Mouse (Mus musculus) neural tube, embryonic 11.5 days (tissue): Measurements from ENCODE around the gene Armh1. TPM values are rescaled to one million over a fixed set of nuclear protein-coding genes. Genes with fewer than 3 reads are reported as not detected.
"Not testable (repeated sequence)": the region's sequence is repeated elsewhere in the genome, so short reads cannot be mapped to it uniquely, and the experiment has no call there.

ENCODE experiments used
- ATAC-seq: fragments of 200-750 bp; cut with Nextera tagmentation; 2 replicates; pipeline ENCODE4 v1.8.0; 2017; ENCODE audit warnings: moderate number of reproducible peaks, mild to moderate bottlenecking, moderate TSS enrichment, moderate library complexity; ENCODE audit not compliant: insufficient read depth, low FRiP score, low TSS enrichment
- DNase-seq: peaks from one replicate; pipeline ENCODE4 v3.0.0-alpha.2; 2015; ENCODE audit warnings: low spot score
- H3K27ac ChIP-seq: fragments of 300-500 bp; sonication (generic); 2 replicates; pipeline ENCODE4 v1.5.1; 2014; ENCODE audit warnings: low read depth, mild to moderate bottlenecking, low read length
- H3K27me3 ChIP-seq: fragments of 300-500 bp; sonication (generic); 2 replicates; pipeline ENCODE4 v1.6.1; 2014; ENCODE audit warnings: mild to moderate bottlenecking, low read length, mixed read lengths; ENCODE audit not compliant: control insufficient read depth, insufficient read depth
- H3K36me3 ChIP-seq: fragments of 300-500 bp; sonication (generic); 2 replicates; pipeline ENCODE4 v1.6.1; 2014; ENCODE audit warnings: mild to moderate bottlenecking, low read length, moderate library complexity, mixed read lengths; ENCODE audit not compliant: control insufficient read depth, insufficient read depth
- H3K4me1 ChIP-seq: fragments of 300-500 bp; sonication (generic); 2 replicates; pipeline ENCODE4 v1.6.1; 2014; ENCODE audit warnings: low read length, mixed read lengths; ENCODE audit not compliant: control insufficient read depth, insufficient read depth
- H3K4me2 ChIP-seq: fragments of 300-500 bp; sonication (generic); 2 replicates; pipeline ENCODE4 v1.6.1; 2014; ENCODE audit warnings: low read depth, mild to moderate bottlenecking, moderate library complexity
- H3K4me3 ChIP-seq: fragments of 300-500 bp; sonication (generic); 2 replicates; pipeline ENCODE4 v1.5.1; 2014; ENCODE audit warnings: low read depth, low read length
- H3K9ac ChIP-seq: fragments of 300-500 bp; sonication (generic); 2 replicates; pipeline ENCODE4 v1.6.1; 2014; ENCODE audit warnings: mild to moderate bottlenecking, low read length
- H3K9me3 ChIP-seq: fragments of 300-500 bp; sonication (generic); 2 replicates; pipeline ENCODE4 v1.6.1; 2016; ENCODE audit warnings: low read length; ENCODE audit not compliant: control insufficient read depth
- WGBS: fragments of 180-500 bp; shearing (Covaris S2); extraction: QIAGEN DNeasy Blood & Tissue Kit; methylation state at CpG from one replicate; pipeline ENCODE4 v1.1.7; 2014; 5-methylcytosine and 5-hydroxymethylcytosine counted together
- polyA plus RNA-seq: library from polyadenylated mRNA; unstranded; fragments of >200 nt; fragmentation: Nextera tagmentation; extraction: Ambion mirVana; gene quantifications from 2 replicates; pipeline ENCODE4 v1.2.1, GENCODE M21; 2014

The Armh1 gene
- polyA plus RNA-seq, 1 experiment from 2014 or later: not detected

DNA sequence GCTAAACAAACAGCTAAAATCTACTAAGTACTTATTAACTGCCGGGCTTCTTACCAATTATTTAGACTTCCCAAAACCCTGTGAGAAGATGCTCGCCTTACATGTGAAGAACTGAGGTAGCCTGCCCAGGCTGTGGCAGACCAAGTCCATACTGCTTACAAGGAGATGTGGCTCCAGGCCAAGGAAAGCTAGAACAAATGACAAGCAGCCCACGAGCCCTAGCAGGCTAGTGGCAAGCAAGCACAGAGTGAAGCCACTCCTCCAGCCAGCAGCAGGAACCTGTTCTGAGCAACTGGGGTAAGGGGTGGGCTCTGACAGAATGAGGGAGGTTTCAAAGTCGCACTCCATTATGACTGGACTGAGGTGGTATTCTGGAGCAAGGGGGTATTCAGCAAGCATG lies 22.8 kb upstream of the Armh1 start:
- ATAC-seq (no peak), DNase-seq (no peak)
- H3K27me3 ChIP-seq: no peaks in the 10 kb centered on the region
- H3K36me3 ChIP-seq: peaks cover 30% of the 10 kb centered on the region
- WGBS: 95% methylated on average over 4 of the region's 4 CpGs
- no peak overlapping the region for H3K4me3 ChIP-seq
- H3K27ac ChIP-seq: no peak overlapping the region
- H3K4me2 ChIP-seq: no peak overlapping the region
- no peak overlapping the region for H3K9ac ChIP-seq
- H3K9me3 ChIP-seq: peaks cover 2% of the 10 kb centered on the region; the same call in 1 of the 2 replicates
- H3K4me1 ChIP-seq: peaks cover 24% of the 10 kb centered on the region

DNA sequence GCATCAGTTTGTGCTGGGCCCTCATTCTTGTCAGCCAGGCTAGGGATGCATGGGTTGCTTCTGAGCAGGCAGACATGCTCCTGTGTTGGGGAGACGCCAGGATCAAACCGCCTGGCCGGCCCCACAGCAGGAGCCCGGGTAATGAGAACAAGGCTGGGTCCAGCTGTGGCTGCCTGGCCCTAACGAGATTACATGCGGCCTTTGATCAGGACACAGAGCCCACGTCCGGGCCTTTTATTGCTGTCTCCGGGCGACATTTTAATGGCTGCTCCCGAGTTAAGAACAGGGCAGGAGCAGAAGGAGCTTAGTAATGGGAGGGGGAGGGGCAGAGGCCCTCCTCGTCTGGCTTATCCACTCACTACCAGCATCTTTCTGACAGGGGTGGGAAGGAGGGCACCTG lies 20.5 kb upstream of the Armh1 start:
- Histone ChIP-seq H3K36me3 (peaks cover 25% of the 10 kb centered on the region), H3K4me1 (peaks cover 16% of the 10 kb centered on the region), H3K27me3 (no peaks in the 10 kb centered on the region), H3K9me3 (peaks cover 2% of the 10 kb centered on the region; the same call in 1 of the 2 replicates), H3K9ac (no peak overlapping the region; the same call in 1 of the 2 replicates), H3K4me3 (no peak overlapping the region), H3K27ac (peak overlapping the region; percentile 76), H3K4me2 (no peak overlapping the region)
- ATAC-seq (peak; percentile 59), DNase-seq (peak; percentile 72)
- WGBS: 4% methylated on average over 12 of the region's 12 CpGs

DNA sequence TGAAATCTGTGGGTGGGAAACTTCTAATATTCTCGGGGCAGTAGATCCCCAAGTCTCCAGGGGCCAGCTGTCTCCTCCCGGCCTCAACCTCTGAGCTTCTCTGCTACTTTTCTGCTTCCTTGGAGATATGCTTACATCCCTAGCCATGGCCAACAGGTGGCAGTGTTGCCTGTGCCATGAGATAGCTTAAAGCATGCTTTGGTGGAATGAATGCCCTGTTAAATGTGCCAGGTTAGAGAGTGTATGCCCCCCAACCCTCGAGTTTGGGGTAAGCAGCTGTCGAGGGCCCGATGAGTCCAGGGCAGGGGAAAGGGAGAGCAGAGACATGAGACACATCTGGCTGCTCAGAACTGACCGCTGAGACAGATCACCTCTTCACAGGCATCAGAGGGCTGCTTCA lies 18.4 kb upstream of the Armh1 start:
- Histone ChIP-seq H3K4me1 (peaks cover 12% of the 10 kb centered on the region), H3K36me3 (peaks cover 14% of the 10 kb centered on the region), H3K27me3 (no peaks in the 10 kb centered on the region), H3K9me3 (peaks cover 2% of the 10 kb centered on the region; the same call in 1 of the 2 replicates), H3K4me3 (no peak overlapping the region), H3K27ac (no peak overlapping the region), H3K9ac (no peak overlapping the region), H3K4me2 (no peak overlapping the region)
- ATAC-seq: no peak
- 14% methylated on average over 6 of the region's 6 CpGs for WGBS
- peak; percentile 79 for DNase-seq

DNA sequence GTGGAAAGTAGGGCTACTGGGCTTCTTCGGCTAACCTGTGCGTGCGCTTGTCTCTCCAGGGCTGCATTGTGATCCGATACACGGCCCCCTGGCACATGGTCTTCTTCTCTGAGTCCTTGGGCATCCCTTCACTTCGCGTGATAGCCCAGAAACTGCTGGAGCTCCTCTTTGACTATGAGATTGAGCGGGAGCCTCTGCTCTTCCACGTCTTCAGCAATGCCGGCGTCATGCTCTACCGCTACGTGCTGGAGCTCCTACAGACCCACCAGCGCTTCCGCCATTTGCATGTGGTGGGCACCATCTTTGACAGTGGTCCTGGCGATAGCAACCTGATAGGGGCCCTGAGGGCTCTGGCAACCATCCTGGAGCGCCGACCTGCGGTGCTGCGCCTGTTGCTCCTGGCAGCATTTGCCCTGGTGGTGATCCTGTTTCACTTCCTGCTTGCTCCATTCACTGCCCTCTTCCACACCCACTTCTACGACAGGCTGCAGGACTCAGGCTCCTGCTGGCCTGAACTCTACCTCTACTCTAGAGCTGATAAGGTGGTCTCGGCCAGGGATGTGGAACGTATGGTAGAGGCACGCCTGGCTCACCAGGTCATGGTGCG lies 16.0 kb upstream of the Armh1 start:
- no peaks in the 10 kb centered on the region for H3K27me3 ChIP-seq
- H3K36me3 ChIP-seq: peaks cover 2% of the 10 kb centered on the region
- no peak overlapping the region for H3K4me3 ChIP-seq
- H3K9ac ChIP-seq: no peak overlapping the region
- peaks cover 8% of the 10 kb centered on the region for H3K4me1 ChIP-seq
- H3K4me2 ChIP-seq: no peak overlapping the region
- ATAC-seq (no peak), DNase-seq (no peak)
- WGBS: 84% methylated on average over 25 of the region's 25 CpGs
- no peak overlapping the region for H3K27ac ChIP-seq
- no peaks in the 10 kb centered on the region for H3K9me3 ChIP-seq

DNA sequence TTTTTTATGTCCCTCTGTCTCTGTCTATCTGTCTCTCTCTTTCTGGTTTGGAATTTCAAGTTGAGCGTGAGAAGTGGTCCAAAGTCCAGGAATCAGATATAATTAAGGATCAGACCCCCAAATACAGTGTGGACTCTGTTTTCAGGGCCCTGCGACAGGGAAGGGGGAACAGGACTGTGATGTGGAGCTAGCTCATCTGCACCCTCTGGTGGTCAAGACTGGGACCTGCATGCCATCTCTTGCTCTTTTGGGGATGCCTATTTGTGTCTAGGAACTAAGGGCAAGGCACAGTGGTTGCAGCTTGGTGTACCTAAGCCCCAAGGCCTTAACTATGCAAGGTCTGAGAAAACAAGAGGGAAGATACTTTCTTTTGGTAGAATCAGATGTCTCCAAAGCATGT lies 15.4 kb upstream of the Armh1 start:
- no peak overlapping the region for H3K9ac ChIP-seq
- no peak overlapping the region for H3K4me3 ChIP-seq
- 0 out of 2 replicates have a peak, but pooled peaks have one; percentile 11 for ATAC-seq
- H3K4me1 ChIP-seq: peaks cover 1% of the 10 kb centered on the region
- no peaks in the 10 kb centered on the region for H3K36me3 ChIP-seq
- no peak overlapping the region for H3K4me2 ChIP-seq
- no peaks in the 10 kb centered on the region for H3K9me3 ChIP-seq
- H3K27me3 ChIP-seq: no peaks in the 10 kb centered on the region
- 2% methylated on average over 2 of the region's 2 CpGs for WGBS
- DNase-seq: peak; percentile 83
- no peak overlapping the region for H3K27ac ChIP-seq

DNA sequence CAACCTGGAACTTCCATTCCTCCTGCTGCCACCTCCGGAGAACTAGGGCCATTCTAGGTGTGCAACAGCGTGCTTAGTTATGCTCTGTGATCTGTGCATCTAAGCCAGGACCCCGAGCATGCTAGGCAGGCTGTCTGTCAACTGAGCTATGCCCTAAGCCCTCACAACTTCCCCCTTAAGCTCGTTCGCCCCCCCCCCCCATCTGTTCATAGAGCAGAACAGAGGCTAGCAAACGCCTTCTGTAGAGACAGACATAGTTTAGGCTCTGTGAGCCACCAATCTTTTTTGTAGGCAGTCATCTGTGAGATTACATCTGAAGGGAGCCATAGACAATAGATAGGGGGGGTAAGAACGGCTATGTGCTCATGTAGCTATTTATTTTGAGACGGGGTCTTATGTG lies 11.1 kb upstream of the Armh1 start:
- DNase-seq: no peak
- Histone ChIP-seq H3K4me3 (no peak overlapping the region), H3K4me1 (no peaks in the 10 kb centered on the region), H3K27ac (no peak overlapping the region), H3K9ac (no peak overlapping the region), H3K9me3 (no peaks in the 10 kb centered on the region), H3K27me3 (no peaks in the 10 kb centered on the region), H3K4me2 (no peak overlapping the region), H3K36me3 (no peaks in the 10 kb centered on the region)
- WGBS: 80% methylated on average over 8 of the region's 8 CpGs
- no peak for ATAC-seq

DNA sequence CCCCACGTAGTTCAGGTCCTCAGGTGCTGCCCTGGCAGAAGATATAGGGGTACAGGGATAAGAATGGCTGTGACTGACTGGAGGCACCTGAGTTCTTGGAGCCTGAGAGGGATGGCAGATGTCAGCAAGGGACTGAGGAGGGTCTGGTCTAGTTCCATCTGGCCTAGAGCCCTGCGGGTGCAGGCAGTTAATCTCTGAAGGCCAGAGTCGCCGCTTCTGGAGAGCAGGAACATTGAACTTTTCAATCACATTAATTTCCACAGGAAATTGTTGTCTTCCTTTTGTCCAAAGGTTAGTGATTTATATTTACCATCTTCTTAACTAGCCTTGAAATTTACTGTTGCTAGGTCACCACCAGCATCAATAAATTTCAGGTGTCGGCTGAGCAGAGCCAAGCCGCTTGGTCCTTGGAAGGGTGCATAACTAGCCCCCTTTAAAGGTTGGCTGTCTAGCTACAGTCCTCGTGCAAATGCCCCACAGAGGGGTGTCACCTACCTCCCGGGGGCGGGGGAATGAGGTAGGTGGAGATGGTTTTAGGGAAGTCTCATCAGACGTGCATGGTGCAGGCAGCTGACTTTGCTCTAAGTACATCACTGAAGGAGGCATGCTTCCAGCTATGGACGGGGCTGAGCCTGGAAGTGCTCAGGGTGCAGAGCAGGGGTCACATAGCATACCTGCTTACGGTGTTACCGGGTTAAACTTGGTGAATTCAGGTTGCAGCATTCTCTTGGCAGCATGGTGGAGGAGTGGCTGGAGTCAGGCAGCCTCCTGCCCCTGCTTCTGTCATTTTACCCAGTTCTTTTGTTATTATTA lies 10.4 kb upstream of the Armh1 start:
- 49% methylated on average over 13 of the region's 13 CpGs for WGBS
- H3K4me3 ChIP-seq: no peak overlapping the region
- no peak for ATAC-seq
- H3K4me2 ChIP-seq: no peak overlapping the region
- no peaks in the 10 kb centered on the region for H3K27me3 ChIP-seq
- H3K9ac ChIP-seq: no peak overlapping the region
- DNase-seq: no peak
- no peaks in the 10 kb centered on the region for H3K4me1 ChIP-seq
- H3K36me3 ChIP-seq: no peaks in the 10 kb centered on the region
- no peak overlapping the region for H3K27ac ChIP-seq
- H3K9me3 ChIP-seq: no peaks in the 10 kb centered on the region

DNA sequence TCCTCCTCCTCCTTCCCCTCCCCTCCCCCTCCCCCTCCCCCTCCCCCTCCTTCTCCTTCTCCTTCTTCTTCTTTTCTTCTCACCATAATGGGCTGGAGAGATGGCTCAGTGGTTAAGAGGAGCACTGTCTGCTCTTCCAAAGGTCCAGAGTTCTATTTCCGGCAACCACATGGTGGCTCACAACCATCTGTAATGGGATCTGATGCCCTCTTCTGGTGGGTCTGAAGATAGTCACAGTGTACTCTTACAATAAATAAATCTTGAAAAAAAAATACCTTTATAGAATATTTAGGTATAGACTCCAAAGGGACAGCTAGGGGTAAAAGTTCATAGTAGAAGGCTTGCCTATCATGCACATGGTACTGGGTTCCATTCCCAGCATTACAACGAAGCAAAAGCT lies 9.3 kb upstream of the Armh1 start:
- Histone ChIP-seq H3K27me3 (no peaks in the 10 kb centered on the region), H3K36me3 (no peaks in the 10 kb centered on the region), H3K9ac (no peak overlapping the region), H3K27ac (no peak overlapping the region), H3K4me1 (no peaks in the 10 kb centered on the region), H3K4me2 (no peak overlapping the region), H3K9me3 (no peaks in the 10 kb centered on the region), H3K4me3 (no peak overlapping the region)
- 92% methylated on average over 2 of the region's 2 CpGs for WGBS
- no peak for ATAC-seq
- no peak for DNase-seq

DNA sequence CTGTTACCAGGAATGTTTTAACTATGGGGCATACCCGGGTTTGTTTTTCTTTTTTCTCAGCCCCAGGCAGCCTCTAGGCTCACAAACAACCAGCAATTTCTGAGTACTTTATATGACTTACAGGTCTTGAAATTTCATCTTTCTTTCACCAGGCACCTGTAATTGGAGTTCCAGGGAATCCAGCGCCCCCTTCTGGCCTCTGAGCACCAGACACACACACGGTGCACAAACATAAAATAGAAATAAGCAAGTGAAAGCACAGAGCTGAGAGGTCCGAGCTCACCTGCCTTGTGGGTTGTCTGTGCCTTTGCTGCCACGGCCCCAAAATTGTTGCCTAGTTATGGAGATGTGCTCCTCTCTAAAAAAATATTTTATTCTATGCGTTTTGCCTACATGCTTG lies 8.0 kb upstream of the Armh1 start:
- not testable (repeated sequence) for H3K27ac ChIP-seq, H3K4me2 ChIP-seq, H3K4me1 ChIP-seq, ATAC-seq, DNase-seq, H3K36me3 ChIP-seq, H3K4me3 ChIP-seq, H3K9ac ChIP-seq, H3K27me3 ChIP-seq, H3K9me3 ChIP-seq
- 77% methylated on average over 6 of the region's 6 CpGs for WGBS
